Mouse (Mus musculus) midbrain, embryonic 10.5 days (tissue): ENCODE results near the gene Pard3. TPM values are rescaled to one million over a fixed set of nuclear protein-coding genes. Genes with fewer than 3 reads are reported as not detected.

Experiments
- DNase-seq: peaks from one replicate; pipeline ENCODE4 v3.0.0-alpha.2; 2017; ENCODE audit warnings: low spot score
- H3K27ac ChIP-seq: fragments of 300-500 bp; sonication (generic); replicated peaks from 2 replicates; pipeline ENCODE4 v1.5.1; 2016; ENCODE audit warnings: mild to moderate bottlenecking
- H3K27me3 ChIP-seq: fragments of 300-500 bp; sonication (generic); 2 replicates; pipeline ENCODE4 v1.6.1; 2016; ENCODE audit warnings: low read depth, mild to moderate bottlenecking; ENCODE audit not compliant: poor library complexity, severe bottlenecking
- H3K36me3 ChIP-seq: fragments of 300-500 bp; sonication (generic); 2 replicates; pipeline ENCODE4 v1.6.1; 2016; ENCODE audit warnings: mild to moderate bottlenecking, moderate library complexity
- H3K4me1 ChIP-seq: fragments of 300-500 bp; sonication (generic); 2 replicates; pipeline ENCODE4 v1.6.1; 2016
- H3K4me3 ChIP-seq: fragments of 300-500 bp; sonication (generic); 2 replicates; pipeline ENCODE4 v1.5.1; 2016; ENCODE audit warnings: mild to moderate bottlenecking, moderate library complexity
- H3K9me3 ChIP-seq: fragments of 300-500 bp; sonication (generic); replicated peaks from 2 replicates; pipeline ENCODE4 v1.6.1; 2016; ENCODE audit warnings: mild to moderate bottlenecking
- WGBS: fragments of 180-500 bp; shearing (Covaris S2); methylation state at CpG from one replicate; pipeline ENCODE4 v1.1.7; 2016; 5-methylcytosine and 5-hydroxymethylcytosine counted together
- polyA plus RNA-seq: library from polyadenylated mRNA; unstranded; fragments of >200 nt; fragmentation: Nextera tagmentation; extraction: Ambion mirVana; gene quantifications from 2 replicates; pipeline ENCODE4 v1.2.1, GENCODE M21; 2016

The Pard3 gene
- 25.1 and 26.1 TPM in 2 replicates for polyA plus RNA-seq

DNA sequence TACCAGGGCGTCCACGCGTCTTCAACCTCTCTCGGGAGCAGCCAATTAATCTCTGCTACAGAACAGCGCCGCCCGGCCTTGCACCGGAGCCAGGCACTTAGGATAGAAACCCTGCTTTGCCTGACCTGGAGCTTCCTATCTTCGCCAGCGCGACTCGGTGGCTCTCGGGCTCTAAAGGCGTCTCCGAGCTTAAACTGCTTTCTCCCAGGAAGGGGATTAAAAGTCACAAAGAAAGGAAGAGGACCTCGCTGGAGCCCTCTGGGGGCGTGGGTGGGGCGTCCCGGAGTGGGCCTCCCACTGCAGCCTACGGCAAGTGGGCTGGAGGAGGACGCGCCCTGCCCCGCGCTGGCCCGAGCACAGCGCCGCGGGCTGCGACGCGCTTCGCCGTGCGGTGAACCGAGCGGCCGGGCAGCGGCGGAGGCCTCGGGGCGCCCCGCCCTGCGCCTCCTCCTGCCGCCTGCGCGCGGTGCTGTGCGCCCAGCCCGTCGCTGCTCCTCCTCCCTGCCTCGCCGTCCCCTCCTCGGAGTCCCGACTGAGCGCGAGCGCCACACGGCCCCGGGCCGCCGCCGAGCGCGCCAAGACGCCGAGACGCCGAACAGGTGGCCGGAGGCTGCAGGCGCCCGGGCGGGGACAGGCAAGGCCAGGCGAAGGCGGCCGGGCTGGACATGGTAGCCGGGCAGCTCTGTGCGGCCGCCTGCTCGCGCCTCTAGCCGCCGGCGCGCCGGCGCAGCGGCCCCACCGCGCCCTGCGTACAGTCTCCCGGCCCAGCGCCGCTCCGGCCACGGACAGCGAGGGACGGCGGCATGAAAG is at the start of gene Pard3:
TSS of gene Pard3 (plus strand) at position 343 of the 810 bp plus-strand sequence.
- peak; percentile 86 for DNase-seq
- Histone ChIP-seq H3K36me3 (no peaks in the 10 kb centered on the region), H3K9me3 (no peaks in the 10 kb centered on the region), H3K27ac (peak within 1 kb of the TSS; percentile 99), H3K27me3 (no peaks in the 10 kb centered on the region), H3K4me3 (peak within 1 kb of the TSS; percentile 96), H3K4me1 (peaks cover 42% of the 10 kb centered on the region)
- under 1% methylated on average over 98 of the region's 98 CpGs for WGBS

DNA sequence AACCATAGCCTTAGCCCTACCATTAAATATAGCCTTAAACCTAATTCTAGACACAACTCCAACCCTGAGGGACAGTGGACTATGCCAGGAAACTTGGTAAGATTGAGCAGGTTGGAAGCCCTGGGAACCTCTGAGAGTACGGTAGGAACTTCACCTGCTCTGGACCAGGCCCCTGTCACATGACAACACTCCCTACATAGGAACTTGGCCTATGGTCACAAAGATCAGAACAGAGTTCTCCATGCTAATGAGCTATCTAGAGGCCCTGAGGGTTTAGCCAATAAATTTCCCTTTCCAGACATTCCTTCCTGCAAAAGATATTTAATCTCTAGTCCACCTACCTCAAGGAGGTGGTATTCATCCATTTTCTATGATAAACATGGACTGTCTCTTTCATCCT is 41.9 kb upstream of the Pard3 start:
- Histone ChIP-seq H3K36me3 (no peaks in the 10 kb centered on the region), H3K27ac (no peak overlapping the region), H3K9me3 (no peaks in the 10 kb centered on the region), H3K4me1 (no peaks in the 10 kb centered on the region), H3K4me3 (no peak overlapping the region), H3K27me3 (no peaks in the 10 kb centered on the region)
- no peak for DNase-seq
- WGBS: 95% methylated on average over 1 of the region's 1 CpGs

DNA sequence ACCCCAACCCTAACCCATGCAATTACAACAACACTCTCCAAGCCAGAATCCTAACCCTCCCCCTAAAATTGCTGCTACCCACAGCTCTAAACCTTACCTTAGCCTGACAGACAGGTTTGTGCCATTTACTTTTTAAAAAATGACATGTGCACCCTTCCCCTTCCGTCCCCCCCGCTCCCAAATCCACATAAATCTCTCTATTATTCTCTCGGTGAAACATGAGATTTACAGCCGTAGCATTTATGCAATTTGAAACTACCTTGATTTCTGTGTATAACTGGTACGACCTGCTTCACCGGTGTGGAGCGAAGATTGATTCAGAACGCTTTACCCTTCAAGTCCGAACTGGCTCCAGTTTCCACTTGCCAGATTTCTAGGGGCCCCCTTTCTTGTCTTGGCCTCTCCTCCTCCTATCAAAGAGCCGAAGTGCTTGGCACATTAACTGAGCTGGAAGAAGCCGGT is 38.4 kb upstream of the Pard3 start:
- Histone ChIP-seq H3K27me3 (no peaks in the 10 kb centered on the region), H3K4me3 (no peak overlapping the region), H3K36me3 (no peaks in the 10 kb centered on the region), H3K4me1 (no peaks in the 10 kb centered on the region), H3K9me3 (no peaks in the 10 kb centered on the region), H3K27ac (no peak overlapping the region)
- no peak for DNase-seq
- WGBS: 81% methylated on average over 11 of the region's 11 CpGs

DNA sequence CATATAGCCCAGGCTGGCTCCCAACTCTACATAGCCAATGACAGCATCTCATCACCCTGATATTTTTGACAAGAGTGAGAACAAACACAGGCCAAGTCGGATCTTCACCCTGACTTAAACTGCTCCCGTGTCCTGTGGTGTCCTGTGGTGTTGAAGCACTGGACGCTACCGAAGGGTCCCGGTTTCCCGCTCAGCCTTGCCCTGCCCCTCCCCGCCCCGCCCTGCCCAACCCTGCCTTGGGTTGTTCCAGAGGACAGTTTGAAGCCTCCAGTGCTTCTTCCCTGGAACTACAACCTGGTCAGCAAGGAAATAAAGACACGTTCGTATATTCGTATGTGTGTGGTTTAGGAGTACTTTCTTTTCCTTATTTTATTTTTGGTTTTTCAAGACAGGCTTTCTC is 37.9 kb upstream of the Pard3 start:
- Histone ChIP-seq H3K36me3 (no peaks in the 10 kb centered on the region), H3K9me3 (no peaks in the 10 kb centered on the region), H3K27me3 (no peaks in the 10 kb centered on the region), H3K4me3 (no peak overlapping the region), H3K4me1 (no peaks in the 10 kb centered on the region), H3K27ac (no peak overlapping the region)
- WGBS: 61% methylated on average over 11 of the region's 11 CpGs
- DNase-seq: no peak

DNA sequence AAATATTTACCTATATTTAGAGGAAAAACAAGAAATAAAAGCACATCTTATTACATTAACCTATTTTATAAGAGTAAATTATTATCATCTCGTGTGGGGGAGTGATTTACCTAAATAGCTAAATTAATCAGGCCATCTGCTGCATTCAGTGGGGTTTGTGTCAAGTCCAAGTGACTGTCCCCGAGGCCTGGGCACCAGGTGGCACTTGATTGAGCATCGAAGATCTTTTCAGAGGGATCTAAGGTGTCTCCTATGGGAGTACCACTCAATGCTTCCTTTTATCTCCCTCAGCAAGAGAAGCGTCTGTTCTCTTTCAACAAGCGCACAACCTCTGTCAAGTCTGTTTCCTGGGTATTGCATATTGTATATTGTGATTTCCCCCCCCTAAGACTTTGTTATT is 32.2 kb upstream of the Pard3 start:
- WGBS: 79% methylated on average over 5 of the region's 5 CpGs
- Histone ChIP-seq H3K27me3 (no peaks in the 10 kb centered on the region), H3K36me3 (no peaks in the 10 kb centered on the region), H3K27ac (no peak overlapping the region), H3K9me3 (no peaks in the 10 kb centered on the region), H3K4me1 (no peaks in the 10 kb centered on the region), H3K4me3 (no peak overlapping the region)
- no peak for DNase-seq

DNA sequence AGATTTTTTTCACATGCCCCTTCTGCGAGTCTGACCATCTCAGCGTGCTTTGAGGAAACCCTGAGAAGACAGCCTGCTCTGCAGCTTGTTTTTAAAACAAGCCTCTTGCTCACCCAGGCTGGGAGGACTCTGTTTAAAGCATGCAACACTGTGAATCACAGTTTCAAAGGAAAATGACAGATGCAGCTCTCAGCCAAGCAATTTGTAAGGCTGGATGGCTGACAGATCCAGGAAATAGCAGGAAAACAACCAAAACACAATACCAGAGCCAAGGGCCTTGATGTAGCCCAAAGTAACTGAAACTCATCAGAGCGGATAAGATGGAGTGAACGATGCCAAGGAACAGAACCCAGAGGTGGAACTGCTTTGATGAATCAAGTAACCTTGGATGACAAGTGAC is 24.8 kb upstream of the Pard3 start:
- WGBS: 82% methylated on average over 4 of the region's 4 CpGs
- no peak overlapping the region for H3K27ac ChIP-seq
- H3K36me3 ChIP-seq: no peaks in the 10 kb centered on the region
- no peaks in the 10 kb centered on the region for H3K4me1 ChIP-seq
- DNase-seq: no peak
- H3K9me3 ChIP-seq: no peaks in the 10 kb centered on the region
- H3K4me3 ChIP-seq: no peak overlapping the region
- no peaks in the 10 kb centered on the region for H3K27me3 ChIP-seq

DNA sequence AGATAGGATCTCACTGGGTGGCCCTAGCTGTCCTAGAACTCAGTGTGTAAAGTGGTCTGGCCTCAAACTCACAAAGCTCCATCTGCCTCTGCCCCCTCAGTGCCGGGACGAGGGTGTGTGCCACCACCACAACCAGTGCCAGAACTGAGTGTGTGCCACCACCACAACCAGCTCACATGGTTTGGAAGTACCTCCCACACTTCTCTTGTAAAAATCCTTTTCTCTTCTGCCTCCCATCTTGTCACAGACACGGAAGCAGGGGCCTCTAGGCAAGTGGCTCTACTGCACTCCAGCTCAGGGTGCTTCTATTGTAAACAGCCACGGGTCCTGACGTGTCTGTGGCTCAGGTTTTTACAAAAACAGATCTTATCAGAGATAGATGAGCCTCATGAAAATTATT is 13.7 kb upstream of the Pard3 start:
- no peaks in the 10 kb centered on the region for H3K36me3 ChIP-seq
- H3K9me3 ChIP-seq: no peaks in the 10 kb centered on the region
- no peaks in the 10 kb centered on the region for H3K4me1 ChIP-seq
- no peak overlapping the region for H3K4me3 ChIP-seq
- H3K27ac ChIP-seq: no peak overlapping the region
- no peak for DNase-seq
- H3K27me3 ChIP-seq: no peaks in the 10 kb centered on the region
- WGBS: 82% methylated on average over 5 of the region's 5 CpGs

DNA sequence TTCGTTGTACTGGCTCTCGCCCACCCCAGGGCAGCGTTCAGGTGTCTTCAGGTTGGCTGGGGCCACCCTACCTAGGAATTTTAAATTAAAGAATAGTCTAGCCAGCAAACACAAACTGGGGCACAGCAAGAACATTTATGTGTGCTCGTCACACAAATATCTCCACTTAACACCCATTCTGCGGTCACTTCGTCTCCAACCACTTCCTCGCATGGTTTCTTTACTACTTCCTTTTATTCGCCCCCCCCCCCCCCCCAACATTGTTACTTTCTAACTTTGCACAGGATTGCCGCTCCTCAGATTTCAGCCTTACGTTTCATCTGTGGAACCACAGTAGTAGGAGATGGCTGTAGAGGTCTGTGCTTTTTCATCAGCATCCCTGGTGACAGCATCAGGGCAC is 11.6 kb upstream of the Pard3 start:
- Histone ChIP-seq H3K4me1 (no peaks in the 10 kb centered on the region), H3K27ac (no peak overlapping the region), H3K27me3 (no peaks in the 10 kb centered on the region), H3K36me3 (no peaks in the 10 kb centered on the region), H3K9me3 (no peaks in the 10 kb centered on the region), H3K4me3 (no peak overlapping the region)
- DNase-seq: no peak
- 85% methylated on average over 10 of the region's 10 CpGs for WGBS

DNA sequence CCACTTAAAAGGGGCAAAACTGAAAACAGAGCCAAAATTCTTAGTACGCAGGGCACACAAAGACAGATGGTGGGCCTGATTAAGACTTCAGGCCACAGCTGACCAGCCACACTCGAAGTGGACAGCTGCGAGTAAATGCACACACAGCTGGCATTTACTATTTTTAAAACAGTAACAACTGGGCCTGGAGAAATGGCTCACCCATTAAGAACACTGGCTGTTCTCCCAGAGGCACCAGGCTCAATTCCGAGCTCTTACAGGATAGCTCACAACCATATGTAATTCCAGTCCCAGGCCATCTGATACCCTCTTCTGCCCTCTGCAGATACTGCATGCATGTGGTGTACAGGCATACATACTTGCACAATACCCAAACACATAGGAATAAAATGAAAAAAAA is 8.6 kb upstream of the Pard3 start:
- Histone ChIP-seq H3K9me3 (no peaks in the 10 kb centered on the region), H3K27me3 (no peaks in the 10 kb centered on the region), H3K36me3 (no peaks in the 10 kb centered on the region), H3K4me3 (no peak overlapping the region), H3K4me1 (no peaks in the 10 kb centered on the region), H3K27ac (no peak overlapping the region)
- 86% methylated on average over 4 of the region's 4 CpGs for WGBS
- no peak for DNase-seq

DNA sequence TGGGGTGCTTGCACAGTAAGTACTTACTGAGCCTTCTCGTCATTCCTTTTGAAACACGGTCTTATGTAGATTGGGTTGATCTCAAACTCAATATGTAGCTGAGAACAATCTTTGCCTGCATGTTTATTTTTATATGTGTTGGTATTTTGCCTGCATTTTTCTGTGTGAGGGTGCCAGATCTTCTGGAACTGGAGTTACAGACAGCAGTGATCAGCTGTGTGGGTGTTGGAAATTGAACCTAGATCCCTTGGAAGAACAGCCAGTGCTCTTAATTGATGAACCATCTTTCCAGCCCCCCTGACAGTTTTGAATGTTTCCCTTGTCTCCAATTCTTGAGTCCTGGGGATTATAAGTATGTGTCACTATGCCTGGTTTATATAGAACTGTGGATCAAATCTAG is 4.9 kb upstream of the Pard3 start:
- Histone ChIP-seq H3K4me1 (peaks cover 11% of the 10 kb centered on the region), H3K27ac (no peak overlapping the region), H3K36me3 (no peaks in the 10 kb centered on the region), H3K9me3 (no peaks in the 10 kb centered on the region), H3K4me3 (no peak overlapping the region), H3K27me3 (no peaks in the 10 kb centered on the region)
- WGBS: 93% methylated on average over 2 of the region's 2 CpGs
- DNase-seq: no peak

DNA sequence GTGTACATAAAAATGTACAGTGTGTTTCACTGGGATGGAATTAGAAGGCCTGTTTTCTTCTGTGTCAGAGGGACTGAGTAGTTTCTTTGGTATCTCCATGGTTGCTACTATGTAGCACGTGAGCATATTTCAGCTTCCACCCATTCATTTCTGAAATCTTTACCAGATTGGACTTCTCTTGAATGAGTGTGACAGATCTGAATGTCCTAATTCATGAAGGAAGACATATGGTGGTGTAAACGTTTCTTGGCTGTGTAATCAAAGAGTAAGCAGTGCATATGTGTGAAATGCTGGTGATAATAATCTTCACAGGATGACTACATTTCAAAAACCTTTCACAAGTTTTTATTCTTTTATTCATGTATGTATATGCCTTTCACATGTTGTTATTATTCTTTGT is 3.9 kb upstream of the Pard3 start:
- WGBS: 73% methylated on average over 2 of the region's 2 CpGs
- Histone ChIP-seq H3K4me1 (peaks cover 11% of the 10 kb centered on the region), H3K36me3 (no peaks in the 10 kb centered on the region), H3K27me3 (no peaks in the 10 kb centered on the region), H3K9me3 (no peaks in the 10 kb centered on the region), H3K4me3 (no peak overlapping the region), H3K27ac (no peak overlapping the region)
- DNase-seq: no peak

DNA sequence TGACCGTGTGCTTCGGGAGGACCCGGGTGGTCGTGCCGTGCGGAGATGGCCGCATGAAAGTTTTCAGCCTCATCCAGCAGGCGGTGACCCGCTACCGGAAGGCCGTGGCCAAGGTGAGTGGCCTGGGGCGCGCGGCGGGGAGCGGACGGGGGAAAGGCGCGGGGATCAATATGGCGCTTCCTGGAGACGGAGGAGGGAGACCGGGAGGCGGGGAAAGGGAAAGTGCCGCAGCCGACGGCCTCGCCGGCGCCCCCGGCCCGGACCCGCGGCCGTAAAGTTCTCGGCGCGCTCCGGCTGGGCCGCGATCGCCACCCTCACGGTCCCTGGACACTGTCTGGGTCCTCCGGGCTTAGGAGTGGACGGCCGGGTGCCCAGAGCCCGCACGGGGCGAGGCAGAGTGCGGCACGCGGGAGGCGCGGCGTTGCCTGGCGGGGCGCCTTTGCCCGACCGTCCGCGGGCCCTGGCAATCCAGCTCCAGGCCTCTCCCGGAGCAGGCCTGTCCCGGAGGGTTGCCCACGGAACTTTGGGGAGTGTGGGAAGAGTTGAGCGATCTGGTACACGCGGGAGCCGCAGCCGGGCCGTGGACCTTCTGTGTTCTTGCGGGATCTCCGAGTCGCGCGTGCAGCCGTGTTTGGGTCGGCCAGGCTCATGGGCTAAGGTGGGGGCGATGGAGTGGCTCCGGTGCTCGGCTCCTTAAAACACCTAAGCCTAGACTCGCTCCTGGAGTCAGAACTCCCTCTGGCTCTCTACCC is 844 bp downstream of the Pard3 start:
- no peaks in the 10 kb centered on the region for H3K36me3 ChIP-seq
- H3K9me3 ChIP-seq: no peaks in the 10 kb centered on the region
- peak; percentile 80 for DNase-seq
- no peaks in the 10 kb centered on the region for H3K27me3 ChIP-seq
- H3K27ac ChIP-seq: peak overlapping the region; percentile 99
- WGBS: under 1% methylated on average over 80 of the region's 80 CpGs
- peaks cover 43% of the 10 kb centered on the region for H3K4me1 ChIP-seq
- H3K4me3 ChIP-seq: peak overlapping the region; percentile 96

DNA sequence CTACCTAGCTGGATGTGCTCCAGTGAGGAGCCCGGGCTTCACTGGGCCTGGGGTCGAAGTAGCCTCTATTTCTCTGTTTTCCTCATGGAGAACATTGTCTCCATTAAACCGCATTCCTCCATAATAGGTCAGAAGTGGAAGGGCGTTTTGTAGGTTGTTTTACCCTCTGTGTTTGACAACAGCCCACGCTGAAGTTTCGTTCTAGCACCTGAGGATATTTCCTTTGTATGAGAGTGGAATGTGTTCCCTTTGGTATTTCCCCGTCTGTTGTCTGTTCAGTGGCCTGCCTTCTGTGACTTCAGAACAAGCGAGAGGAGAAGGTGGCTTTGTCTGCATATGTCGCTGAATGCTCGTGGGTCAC is 1.4 kb downstream of the Pard3 start:
- Histone ChIP-seq H3K9me3 (no peaks in the 10 kb centered on the region), H3K4me1 (peaks cover 48% of the 10 kb centered on the region), H3K36me3 (no peaks in the 10 kb centered on the region), H3K27me3 (no peaks in the 10 kb centered on the region), H3K4me3 (peak overlapping the region; percentile 96), H3K27ac (peak overlapping the region; percentile 99)
- DNase-seq: no peak
- WGBS: 2% methylated on average over 10 of the region's 10 CpGs
